Mouse (Mus musculus): ENCODE measurements around the gene Dmbx1.

DNA sequence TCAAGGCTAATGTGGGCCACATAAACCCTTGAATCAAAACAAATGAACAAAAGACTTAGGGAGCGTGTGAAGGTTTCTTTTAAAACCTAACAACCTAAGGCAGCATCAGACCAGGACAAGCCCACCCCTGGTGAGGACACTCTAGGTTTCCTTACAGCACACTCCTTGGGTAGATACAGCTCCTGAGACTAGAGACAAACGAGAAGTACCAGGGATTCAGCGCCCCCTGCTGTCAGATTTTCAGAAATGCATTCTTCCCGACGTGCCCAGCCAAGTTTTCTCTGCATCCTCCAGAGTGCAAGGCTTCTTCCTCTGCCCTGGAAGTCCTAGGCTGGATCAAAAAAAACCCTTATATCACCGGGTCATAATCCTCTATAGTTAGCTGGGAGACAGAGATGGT, 13.0 kb upstream of the Dmbx1 start:
- TF ChIP-seq EP300 (IDR thresholded peaks at IDR 0.05; ENCODE audit: insufficient read depth, low read depth, low read length) (no peak), CTCF (IDR thresholded peaks at IDR 0.05) (peak; percentile 87)

Measured in heart, adult 2 months (tissue).